Mouse (Mus musculus) cerebellum, adult 8-10 months (tissue): ENCODE data around the gene Wdr25.

Source experiments
- DNase-seq: peaks from one replicate; pipeline ENCODE4 v3.0.0; 2022

The Wdr25 gene

GRCm38 (mm10) chr12:108938844-108939243 lies 45.4 kb downstream of the Wdr25 start:
- DNase-seq = no peak

- DNase-seq = no peak
Measured at GRCm38 (mm10) chr12:108939317-108939716, 45.9 kb downstream of the Wdr25 start.

- DNase-seq = no peak
Measured at GRCm38 (mm10) chr12:108940255-108940654, 46.8 kb downstream of the Wdr25 start.

- DNase-seq = no peak
Measured at GRCm38 (mm10) chr12:108941282-108941681, 47.9 kb downstream of the Wdr25 start.

- DNase-seq = no peak
Measured at GRCm38 (mm10) chr12:108942203-108942923, 48.9 kb downstream of the Wdr25 start.

- DNase-seq = no peak
Measured at GRCm38 (mm10) chr12:108953011-108953550, 59.6 kb downstream of the Wdr25 start.

GRCm38 (mm10) chr12:108953838-108954237 lies 60.4 kb downstream of the Wdr25 start:
- no peak for DNase-seq

- no peak for DNase-seq
Measured at GRCm38 (mm10) chr12:108954456-108954855, 61.0 kb downstream of the Wdr25 start.

GRCm38 (mm10) chr12:108958483-108958882 lies 65.1 kb downstream of the Wdr25 start:
- DNase-seq = no peak

GRCm38 (mm10) chr12:108958991-108959638 lies 65.7 kb downstream of the Wdr25 start:
- DNase-seq = no peak

- DNase-seq = no peak
Measured at GRCm38 (mm10) chr12:108959639-108960219, 66.3 kb downstream of the Wdr25 start.

- peak; percentile 60 for DNase-seq
Measured at GRCm38 (mm10) chr12:108960225-108960624, 66.8 kb downstream of the Wdr25 start.

GRCm38 (mm10) chr12:108967631-108968030 lies 74.2 kb downstream of the Wdr25 start:
- DNase-seq = no peak

GRCm38 (mm10) chr12:108968031-108968430 lies 74.6 kb downstream of the Wdr25 start:
- DNase-seq = no peak

- no peak for DNase-seq
Measured at GRCm38 (mm10) chr12:108971446-108971845, 78.0 kb downstream of the Wdr25 start.

GRCm38 (mm10) chr12:108972234-108972633 lies 78.8 kb downstream of the Wdr25 start:
- no peak for DNase-seq

- no peak for DNase-seq
Measured at GRCm38 (mm10) chr12:108979977-108980376, 86.5 kb downstream of the Wdr25 start.

GRCm38 (mm10) chr12:108981941-108982683 lies 88.7 kb downstream of the Wdr25 start:
- no peak for DNase-seq

GRCm38 (mm10) chr12:108982684-108982960 lies 89.2 kb downstream of the Wdr25 start:
- DNase-seq = no peak

GRCm38 (mm10) chr12:108983496-108983895 lies 90.1 kb downstream of the Wdr25 start:
- DNase-seq = no peak

GRCm38 (mm10) chr12:108984471-108984870 lies 91.0 kb downstream of the Wdr25 start:
- DNase-seq = no peak

- no peak for DNase-seq
Measured at GRCm38 (mm10) chr12:108985025-108985424, 91.6 kb downstream of the Wdr25 start.

- no peak for DNase-seq
Measured at GRCm38 (mm10) chr12:108987448-108987847, 94.0 kb downstream of the Wdr25 start.
